22 mouse cellular contexts compared by ENCODE assay signal in genomic region chr10:21845601-21846282, GRCm38 (mm10). TPM values are rescaled to one million over a fixed set of nuclear protein-coding genes. Genes with fewer than 3 reads are reported as not detected.
A peak's percentile ranks its signal among the peaks of the same experiment; 100 is the strongest.
DNase-seq lines count a peak whose midpoint lies in the region; ATAC-seq and TF ChIP-seq lines count a peak whose summit lies in the region.
"Had no signal": no experiment of that assay in that cellular context is flagged by ENCODE, and none has a peak within 500 bp of the region (broad histone marks: within the 10 kb centered on the region; RNA-seq: fewer than 3 reads in every experiment).

No protein-coding gene starts in this region.

- no peak for TF ChIP-seq POLR2A in kidney, adult 2 months (IDR thresholded peaks at IDR 0.05; ENCODE audit: low read depth, low read length)
- TF ChIP-seq POLR2A in ES-Bruce4 (IDR thresholded peaks at IDR 0.05; ENCODE audit: insufficient read depth, low read length) = no peak

- ATAC-seq in liver, embryonic 12.5 days = no peak
- no peak for ATAC-seq in megakaryocyte-erythroid progenitor cell, adult 5-6 weeks (replicated peaks; ENCODE audit: low FRiP score, low TSS enrichment, poor library complexity, severe bottlenecking)
- ATAC-seq: forebrain, embryonic 14.5 days; forebrain, postnatal 0 days had no signal

- WGBS in kidney, adult 2 months = 89% methylated on average over 10 of the region's 10 CpGs
- 80% methylated on average over 10 of the region's 10 CpGs for WGBS in liver, embryonic 12.5 days (ENCODE audit: insufficient replicate concordance)

- DNase-seq in kidney, adult 2 months = no peak
- no peak for DNase-seq in kidney, postnatal 4 days
- DNase-seq in R1 (ENCODE audit: low read depth, low spot score) = peak; percentile 99
- DNase-seq in layer of hippocampus, postnatal 25 days (ENCODE audit: extremely low spot score in 1 of 2, low spot score in 1 of 2) = no peak
- DNase-seq: adrenal gland, postnatal 10 days; adrenal gland, postnatal 36 days; B cell, adult 2 months; cerebellum, adult 18-20 months; cerebellum, adult 9-10 months; cerebellum, postnatal 14 days; forebrain, postnatal 0 days; gastrocnemius, postnatal 25 days; heart, adult 18-20 months; heart, postnatal 14 days had no signal

- no peaks in the 10 kb centered on the region for H3K9me3 ChIP-seq in ES-Bruce4 (replicated peaks; ENCODE audit: control insufficient read depth, insufficient read depth, low read length, poor library complexity, severe bottlenecking)
- no peaks in the 10 kb centered on the region for H3K9me3 ChIP-seq in liver, embryonic 12.5 days (replicated peaks)
- H3K9me3 ChIP-seq: heart, embryonic 13.5 days; hindbrain, embryonic 12.5 days; hindbrain, embryonic 15.5 days had no signal

- H3K9ac ChIP-seq in ES-Bruce4 (ENCODE audit: low read depth, poor library complexity, severe bottlenecking) = peak overlapping the region; percentile 63
- H3K9ac ChIP-seq in liver, embryonic 12.5 days = no peak overlapping the region
- H3K9ac ChIP-seq: forebrain, postnatal 0 days; heart, embryonic 13.5 days; hindbrain, embryonic 12.5 days; hindbrain, embryonic 15.5 days had no signal

- peak; percentile 83 for TF ChIP-seq EP300 in ES-Bruce4 (IDR thresholded peaks at IDR 0.05; ENCODE audit: insufficient read depth, low read depth, low read length)

- TF ChIP-seq CTCF in kidney, adult 2 months (conservative IDR thresholded peaks at IDR 0.05; ENCODE audit: insufficient read depth, insufficient read length, low read depth, low read length) = no peak
- no peak for TF ChIP-seq CTCF in ES-Bruce4 (IDR thresholded peaks at IDR 0.05; ENCODE audit: low read depth, low read length)

- H3K27ac ChIP-seq in kidney, adult 2 months (ENCODE audit: insufficient read depth, low read depth, low read length) = peak overlapping the region; percentile 66; the same call in 1 of the 2 replicates
- peak overlapping the region; percentile 100 for H3K27ac ChIP-seq in ES-Bruce4 (ENCODE audit: insufficient read depth, low read length)
- H3K27ac ChIP-seq in liver, embryonic 12.5 days = no peak overlapping the region
- H3K27ac ChIP-seq: heart, embryonic 13.5 days; hindbrain, embryonic 12.5 days; hindbrain, embryonic 15.5 days had no signal

- H3K4me3 ChIP-seq in kidney, adult 2 months (ENCODE audit: insufficient read depth, low read depth, low read length) = no peak overlapping the region
- no peak overlapping the region for H3K4me3 ChIP-seq in ES-Bruce4 (ENCODE audit: low read depth, low read length)
- H3K4me3 ChIP-seq in liver, embryonic 12.5 days = no peak overlapping the region
- H3K4me3 ChIP-seq: heart, embryonic 13.5 days; hindbrain, embryonic 12.5 days; hindbrain, embryonic 15.5 days had no signal

- no peaks in the 10 kb centered on the region for H3K36me3 ChIP-seq in kidney, adult 2 months (ENCODE audit: control insufficient read depth, insufficient read depth, low read length)
- H3K36me3 ChIP-seq in ES-Bruce4 (ENCODE audit: control insufficient read depth, insufficient read depth, low read length, poor library complexity, severe bottlenecking) = no peaks in the 10 kb centered on the region
- H3K36me3 ChIP-seq in liver, embryonic 12.5 days = no peaks in the 10 kb centered on the region
- H3K36me3 ChIP-seq: heart, embryonic 13.5 days; hindbrain, embryonic 12.5 days; hindbrain, embryonic 15.5 days had no signal

- H3K4me2 ChIP-seq in liver, embryonic 12.5 days = no peak overlapping the region
- H3K4me2 ChIP-seq: heart, embryonic 13.5 days; hindbrain, embryonic 12.5 days; hindbrain, embryonic 15.5 days had no signal

- no peaks in the 10 kb centered on the region for H3K27me3 ChIP-seq in kidney, adult 2 months (replicated peaks; ENCODE audit: control insufficient read depth, insufficient read depth, low read length)
- no peaks in the 10 kb centered on the region for H3K27me3 ChIP-seq in ES-Bruce4 (ENCODE audit: control insufficient read depth, insufficient read depth, low read length, poor library complexity, severe bottlenecking)
- no peaks in the 10 kb centered on the region for H3K27me3 ChIP-seq in liver, embryonic 12.5 days (replicated peaks)
- H3K27me3 ChIP-seq: CH12.LX; heart, embryonic 13.5 days; hindbrain, embryonic 12.5 days; hindbrain, embryonic 15.5 days had no signal

- no peaks in the 10 kb centered on the region for H3K4me1 ChIP-seq in kidney, adult 2 months (ENCODE audit: control insufficient read depth, insufficient read depth, low read length)
- peaks cover 14% of the 10 kb centered on the region for H3K4me1 ChIP-seq in ES-Bruce4 (ENCODE audit: control insufficient read depth, insufficient read depth, low read length)
- peaks cover 4% of the 10 kb centered on the region; the same call in 1 of the 2 replicates for H3K4me1 ChIP-seq in liver, embryonic 12.5 days
- H3K4me1 ChIP-seq: hindbrain, embryonic 15.5 days had no signal

RNA-seq across cellular contexts. Expression of gene Sgk1, which starts 36.2 kb away (rescaled TPM):
- 73.3 and 76.5 TPM in 2 replicates for polyA plus RNA-seq in kidney, adult 2 months (2012; rRNA removed)
- 349 and 386 TPM in 2 replicates for polyA plus RNA-seq in ES-Bruce4 (2011; ENCODE audit: insufficient read depth, insufficient read length, low read depth, missing spikeins)
- polyA plus RNA-seq in liver, embryonic 12.5 days (2016; fragmentation: Nextera tagmentation; extraction: Ambion mirVana) = 11.6 and 12.2 TPM in 2 replicates
- total RNA-seq in megakaryocyte-erythroid progenitor cell, adult 5-6 weeks (2014; fragmentation: Nextera tagmentation) = 1.1 and 9.7 TPM in 2 replicates
- total RNA-seq in megakaryocyte-erythroid progenitor cell, adult 5-6 weeks (2017) = 5.5 and 8.1 TPM in 2 replicates
- 10 to 100 TPM; 83.0 to 94.8 TPM for total RNA-seq in layer of hippocampus, postnatal 25 days (2021)
